Mouse (Mus musculus): ENCODE data around the gene Arid3c. TPM values are rescaled to one million over a fixed set of nuclear protein-coding genes. Genes with fewer than 3 reads are reported as not detected.
A peak's percentile ranks its signal among the peaks of the same experiment; 100 is the strongest.

Gene Arid3c
- polyA plus RNA-seq, 1 experiment from 2014 or later: not detected

- no peaks in the 10 kb centered on the region for H3K36me3 ChIP-seq
- H3K9ac ChIP-seq (replicated peaks): no peak overlapping the region
- 74% methylated on average over 1 of the region's 1 CpGs for WGBS
- H3K4me2 ChIP-seq: no peak overlapping the region
- H3K4me1 ChIP-seq (replicated peaks): peaks cover 9% of the 10 kb centered on the region
- H3K4me3 ChIP-seq (replicated peaks): no peak overlapping the region
- peaks cover 17% of the 10 kb centered on the region for H3K9me3 ChIP-seq
- no peak for ATAC-seq (ENCODE audit: insufficient number of reproducible peaks, insufficient read depth, low FRiP score, low TSS enrichment, low read depth)
- 0 out of 2 replicates have a peak, but pooled peaks cover 3% of the 10 kb centered on the region for H3K27me3 ChIP-seq
- H3K27ac ChIP-seq: no peak overlapping the region
These were observed 14.1 kb upstream of the Arid3c start for GRCm38 (mm10) chr4:41745021-41745420.

DNA sequence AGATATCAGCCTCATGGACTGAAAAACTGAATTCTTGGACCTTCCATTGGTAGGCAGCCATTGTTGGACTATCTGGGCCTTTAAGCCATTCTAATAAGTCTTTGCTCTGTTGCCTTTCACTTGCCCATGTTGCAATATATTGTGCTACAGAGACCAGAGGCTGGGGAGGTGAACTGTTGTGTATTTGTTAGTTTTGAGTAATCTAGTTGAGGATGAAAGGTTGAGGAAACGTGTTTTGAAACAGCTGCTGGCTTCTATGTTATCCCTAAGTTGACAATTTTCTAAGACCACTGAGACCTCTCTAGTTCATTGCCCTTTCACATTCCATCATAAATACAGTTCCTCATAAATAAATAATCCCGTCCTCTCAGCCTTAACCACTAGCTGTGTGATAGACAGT lies 13.2 kb upstream of the Arid3c start:
- 67% methylated on average over 2 of the region's 2 CpGs for WGBS
- Histone ChIP-seq H3K9me3 (peaks cover 17% of the 10 kb centered on the region), H3K9ac (replicated peaks) (no peak overlapping the region), H3K27me3 (0 out of 2 replicates have a peak, but pooled peaks cover 2% of the 10 kb centered on the region), H3K4me2 (no peak overlapping the region), H3K4me3 (replicated peaks) (no peak overlapping the region), H3K36me3 (peaks cover 4% of the 10 kb centered on the region), H3K27ac (no peak overlapping the region), H3K4me1 (replicated peaks) (peaks cover 15% of the 10 kb centered on the region)
- no peak for ATAC-seq (ENCODE audit: insufficient number of reproducible peaks, insufficient read depth, low FRiP score, low TSS enrichment, low read depth)

DNA sequence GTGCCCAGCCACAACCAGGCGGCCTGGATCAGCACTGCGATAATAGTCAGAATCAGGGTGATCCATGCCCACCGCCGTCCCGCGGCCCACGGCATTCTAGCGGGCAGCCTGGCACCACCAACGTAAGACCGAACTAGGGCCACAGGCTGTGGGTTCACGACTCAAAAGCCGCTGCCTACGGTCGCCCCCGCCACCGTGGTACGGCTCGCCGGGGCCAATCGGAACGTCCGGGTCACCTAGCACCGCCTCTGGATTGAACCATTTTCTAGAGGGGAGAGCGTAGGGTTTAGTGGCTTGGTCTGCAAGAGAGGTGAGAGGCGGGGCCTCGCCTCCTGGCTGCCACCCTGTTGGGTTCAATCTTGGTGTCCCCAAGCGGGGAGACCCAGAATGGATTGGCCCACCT lies 10.2 kb upstream of the Arid3c start:
- H3K4me3 ChIP-seq (replicated peaks): peak overlapping the region; percentile 74
- peaks cover 4% of the 10 kb centered on the region for H3K9me3 ChIP-seq
- H3K4me1 ChIP-seq (replicated peaks): peaks cover 15% of the 10 kb centered on the region
- peak overlapping the region; percentile 94 for H3K4me2 ChIP-seq
- no peaks in the 10 kb centered on the region for H3K27me3 ChIP-seq
- peaks cover 15% of the 10 kb centered on the region for H3K36me3 ChIP-seq
- peak overlapping the region; percentile 69 for H3K9ac ChIP-seq (replicated peaks)
- peak; percentile 91 for ATAC-seq (ENCODE audit: insufficient number of reproducible peaks, insufficient read depth, low FRiP score, low TSS enrichment, low read depth)
- peak overlapping the region; percentile 83 for H3K27ac ChIP-seq
- WGBS: 0% methylated on average over 27 of the region's 27 CpGs

DNA sequence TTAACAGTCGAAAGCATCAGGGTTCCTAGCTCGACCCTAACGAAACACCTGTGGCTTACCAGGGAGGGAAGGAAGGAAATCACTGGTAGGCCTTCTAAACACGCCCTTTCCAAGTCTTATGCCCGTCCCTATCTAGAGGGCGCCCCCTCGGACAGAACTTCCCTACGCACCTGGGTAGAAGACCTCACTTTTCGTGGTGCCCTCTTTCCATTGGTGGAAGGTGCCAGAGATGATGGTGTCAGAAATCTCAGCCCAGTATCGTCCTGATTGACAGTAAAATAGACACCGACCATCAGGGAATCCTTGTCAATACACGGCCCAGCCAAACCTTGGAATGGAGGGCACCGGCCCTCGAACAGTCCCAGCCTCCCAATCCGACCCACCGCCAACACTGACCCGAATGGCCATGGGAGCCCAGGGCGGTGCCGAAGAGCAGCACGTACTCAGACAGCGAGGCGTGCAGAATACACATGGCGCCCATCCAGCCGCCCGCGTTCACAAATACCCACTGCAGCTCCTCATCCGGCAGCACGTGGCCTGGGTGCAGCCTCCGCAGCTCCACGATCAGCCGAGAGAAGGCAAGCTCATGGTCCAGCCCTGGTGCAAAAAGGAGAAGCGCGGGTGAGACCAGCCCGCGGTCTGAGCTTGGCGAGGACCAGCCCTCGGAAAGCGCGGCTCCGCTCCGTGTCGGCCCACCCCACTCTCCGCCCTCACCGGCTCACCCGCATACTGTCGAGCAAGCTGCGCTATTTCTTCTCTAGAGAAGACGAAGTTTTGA lies 9.6 kb upstream of the Arid3c start:
- Histone ChIP-seq H3K9ac (replicated peaks) (peak overlapping the region; percentile 69), H3K4me1 (replicated peaks) (peaks cover 15% of the 10 kb centered on the region), H3K4me3 (replicated peaks) (peak overlapping the region; percentile 74), H3K27me3 (no peaks in the 10 kb centered on the region), H3K4me2 (peak overlapping the region; percentile 94), H3K9me3 (no peaks in the 10 kb centered on the region), H3K36me3 (peaks cover 15% of the 10 kb centered on the region), H3K27ac (peak overlapping the region; percentile 83)
- 1% methylated on average over 48 of the region's 48 CpGs for WGBS
- ATAC-seq (ENCODE audit: insufficient number of reproducible peaks, insufficient read depth, low FRiP score, low TSS enrichment, low read depth): peak; percentile 74

- WGBS: 94% methylated on average over 13 of the region's 13 CpGs
- Histone ChIP-seq H3K4me3 (replicated peaks) (no peak overlapping the region), H3K4me2 (0 out of 2 replicates have a peak overlapping the region, but pooled peaks have one; percentile 94)
These were observed 8.3 kb upstream of the Arid3c start for GRCm38 (mm10) chr4:41739260-41739659.

GRCm38 (mm10) chr4:41738256-41738603 lies 7.3 kb upstream of the Arid3c start:
- H3K36me3 ChIP-seq: peaks cover 15% of the 10 kb centered on the region
- H3K4me3 ChIP-seq (replicated peaks): no peak overlapping the region
- WGBS: 49% methylated on average over 1 of the region's 1 CpGs
- H3K9me3 ChIP-seq: no peaks in the 10 kb centered on the region
- H3K4me1 ChIP-seq (replicated peaks): peaks cover 15% of the 10 kb centered on the region
- peaks cover 17% of the 10 kb centered on the region for H3K27me3 ChIP-seq
- ATAC-seq (ENCODE audit: insufficient number of reproducible peaks, insufficient read depth, low FRiP score, low TSS enrichment, low read depth): no peak
- no peak overlapping the region for H3K4me2 ChIP-seq
- H3K9ac ChIP-seq (replicated peaks): no peak overlapping the region
- H3K27ac ChIP-seq: no peak overlapping the region

More at GRCm38 (mm10) chr4:41739260-41739659, 8.3 kb upstream of the Arid3c start:
- H3K27ac ChIP-seq: no peak overlapping the region
- H3K36me3 ChIP-seq: peaks cover 15% of the 10 kb centered on the region
- no peak overlapping the region for H3K9ac ChIP-seq (replicated peaks)
- H3K27me3 ChIP-seq: peaks cover 10% of the 10 kb centered on the region; the same call in 1 of the 2 replicates
- no peak for ATAC-seq (ENCODE audit: insufficient number of reproducible peaks, insufficient read depth, low FRiP score, low TSS enrichment, low read depth)
- H3K9me3 ChIP-seq: no peaks in the 10 kb centered on the region
- peaks cover 15% of the 10 kb centered on the region for H3K4me1 ChIP-seq (replicated peaks)

DNA sequence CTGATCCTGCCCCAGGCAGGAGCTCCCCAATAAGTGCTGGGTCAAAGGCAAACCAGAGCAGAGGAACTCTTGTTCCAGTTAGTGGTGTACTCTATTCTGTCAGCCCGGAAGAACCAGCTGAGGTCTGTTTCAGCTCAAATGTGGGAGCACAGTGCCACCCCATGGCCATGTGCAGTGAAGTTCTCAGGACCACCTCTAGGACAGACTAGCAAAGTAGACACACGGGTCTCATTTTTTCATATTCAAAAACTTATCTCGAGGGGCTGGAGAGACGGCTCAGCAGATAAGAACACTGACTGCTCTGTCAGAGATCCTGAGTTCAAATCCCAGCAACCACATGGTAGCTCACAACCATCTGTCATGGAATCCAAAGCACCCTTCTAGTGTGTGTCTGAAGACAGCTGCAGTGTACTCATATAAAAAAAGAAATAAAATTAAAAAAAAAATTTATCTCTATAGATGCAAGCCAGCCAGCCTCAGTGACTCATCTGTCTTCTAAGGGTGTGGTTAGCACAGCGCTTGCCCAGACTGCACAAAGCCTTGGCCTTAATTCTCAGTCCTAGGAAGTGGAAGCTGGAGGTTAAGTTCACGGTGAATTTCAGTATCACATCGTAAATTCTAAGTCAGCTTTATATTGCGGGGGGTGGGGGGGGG lies 6.8 kb upstream of the Arid3c start:
- Histone ChIP-seq H3K27me3 (peaks cover 22% of the 10 kb centered on the region), H3K4me3 (replicated peaks) (no peak overlapping the region), H3K36me3 (peaks cover 15% of the 10 kb centered on the region), H3K27ac (no peak overlapping the region), H3K4me2 (no peak overlapping the region), H3K9ac (replicated peaks) (no peak overlapping the region), H3K9me3 (no peaks in the 10 kb centered on the region), H3K4me1 (replicated peaks) (peaks cover 15% of the 10 kb centered on the region)
- 31% methylated on average over 8 of the region's 8 CpGs for WGBS
- ATAC-seq (ENCODE audit: insufficient number of reproducible peaks, insufficient read depth, low FRiP score, low TSS enrichment, low read depth): peak; percentile 5; the same call in 1 of the 2 replicates

DNA sequence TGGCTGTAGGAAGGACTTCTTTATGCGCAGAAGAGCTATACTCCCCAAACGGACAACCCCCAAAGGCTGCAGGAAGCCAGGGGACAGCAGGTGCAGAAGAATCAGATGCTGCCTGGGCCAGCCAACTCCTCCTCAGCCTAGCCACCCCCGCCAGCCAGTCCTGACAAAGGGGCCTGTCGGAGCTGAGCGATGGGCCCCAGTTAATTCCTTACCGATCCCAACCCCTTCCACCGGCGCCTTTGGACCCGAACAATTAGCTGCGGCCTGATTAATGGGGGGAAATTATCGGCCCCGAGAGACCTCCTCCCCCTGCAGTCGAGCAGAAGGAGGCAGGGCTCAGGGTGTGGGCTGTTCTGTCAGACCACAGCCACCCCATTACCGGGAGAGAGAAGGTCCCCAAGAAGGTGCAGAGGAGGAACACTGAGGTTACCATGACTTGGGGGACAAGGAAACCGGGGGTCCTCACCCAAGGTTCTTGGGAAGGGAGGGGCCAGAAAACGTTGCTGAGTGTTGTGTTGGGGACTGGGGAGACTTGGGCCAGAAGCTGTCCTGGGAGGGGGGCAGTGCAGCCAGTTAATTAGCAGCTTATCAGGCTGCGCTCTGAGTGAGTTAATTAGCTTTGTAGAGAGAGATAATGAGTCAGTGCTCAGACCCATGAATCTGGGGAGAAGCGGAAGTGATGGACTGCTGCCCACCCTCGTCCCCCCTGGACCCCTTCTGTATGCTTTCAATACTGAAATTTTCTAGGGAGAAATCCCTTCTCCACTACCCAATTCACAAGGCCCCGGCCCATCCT lies 3.9 kb downstream of the Arid3c start:
- Histone ChIP-seq H3K27ac (no peak overlapping the region), H3K4me2 (no peak overlapping the region), H3K4me3 (replicated peaks) (no peak overlapping the region), H3K36me3 (no peaks in the 10 kb centered on the region), H3K4me1 (replicated peaks) (peaks cover 21% of the 10 kb centered on the region), H3K27me3 (peaks cover 83% of the 10 kb centered on the region), H3K9me3 (no peaks in the 10 kb centered on the region), H3K9ac (replicated peaks) (no peak overlapping the region)
- no peak for ATAC-seq (ENCODE audit: insufficient number of reproducible peaks, insufficient read depth, low FRiP score, low TSS enrichment, low read depth)
- 15% methylated on average over 20 of the region's 20 CpGs for WGBS

GRCm38 (mm10) chr4:41722918-41723351 lies 8.0 kb downstream of the Arid3c start, which contains the start of gene Dctn3:
TSS of gene Dctn3 (minus strand) at chr4:41723170.
- Histone ChIP-seq H3K4me2 (peak within 1 kb of the TSS; percentile 74), H3K4me3 (replicated peaks) (peak within 1 kb of the TSS; percentile 72), H3K4me1 (replicated peaks) (peaks cover 15% of the 10 kb centered on the region), H3K27ac (no peak within 1 kb of the TSS), H3K36me3 (peaks cover 25% of the 10 kb centered on the region), H3K27me3 (peaks cover 45% of the 10 kb centered on the region), H3K9me3 (no peaks in the 10 kb centered on the region), H3K9ac (replicated peaks) (peak within 1 kb of the TSS; percentile 77)
- WGBS: under 1% methylated on average over 27 of the region's 27 CpGs
- peak; percentile 90 for ATAC-seq (ENCODE audit: insufficient number of reproducible peaks, insufficient read depth, low FRiP score, low TSS enrichment, low read depth)

- H3K4me2 ChIP-seq: no peak overlapping the region
- no peaks in the 10 kb centered on the region for H3K27me3 ChIP-seq
- no peaks in the 10 kb centered on the region for H3K9me3 ChIP-seq
- peak overlapping the region; percentile 46; the same call in 1 of the 2 replicates for H3K27ac ChIP-seq
- H3K4me3 ChIP-seq (replicated peaks): no peak overlapping the region
- 31% methylated on average over 6 of the region's 6 CpGs for WGBS
- H3K4me1 ChIP-seq (replicated peaks): peaks cover 30% of the 10 kb centered on the region
- H3K36me3 ChIP-seq: peaks cover 50% of the 10 kb centered on the region
- ATAC-seq (ENCODE audit: insufficient number of reproducible peaks, insufficient read depth, low FRiP score, low TSS enrichment, low read depth): no peak
- 0 out of 2 replicates have a peak overlapping the region, but pooled peaks have one; percentile 1 for H3K9ac ChIP-seq (replicated peaks)
These were observed 14.1 kb downstream of the Arid3c start for GRCm38 (mm10) chr4:41716834-41717233.

GRCm38 (mm10) chr4:41715596-41715995 lies 15.3 kb downstream of the Arid3c start:
- H3K27ac ChIP-seq: no peak overlapping the region
- H3K4me3 ChIP-seq (replicated peaks): no peak overlapping the region
- no peaks in the 10 kb centered on the region for H3K27me3 ChIP-seq
- peaks cover 36% of the 10 kb centered on the region for H3K4me1 ChIP-seq (replicated peaks)
- peaks cover 61% of the 10 kb centered on the region for H3K36me3 ChIP-seq
- 88% methylated on average over 5 of the region's 5 CpGs for WGBS
- ATAC-seq (ENCODE audit: insufficient number of reproducible peaks, insufficient read depth, low FRiP score, low TSS enrichment, low read depth): no peak
- no peaks in the 10 kb centered on the region for H3K9me3 ChIP-seq
- no peak overlapping the region for H3K4me2 ChIP-seq
- no peak overlapping the region for H3K9ac ChIP-seq (replicated peaks)

All from limb, embryonic 12.5 days (tissue).